ENCODE assay signal across 16 mouse cellular contexts in the genomic region with DNA sequence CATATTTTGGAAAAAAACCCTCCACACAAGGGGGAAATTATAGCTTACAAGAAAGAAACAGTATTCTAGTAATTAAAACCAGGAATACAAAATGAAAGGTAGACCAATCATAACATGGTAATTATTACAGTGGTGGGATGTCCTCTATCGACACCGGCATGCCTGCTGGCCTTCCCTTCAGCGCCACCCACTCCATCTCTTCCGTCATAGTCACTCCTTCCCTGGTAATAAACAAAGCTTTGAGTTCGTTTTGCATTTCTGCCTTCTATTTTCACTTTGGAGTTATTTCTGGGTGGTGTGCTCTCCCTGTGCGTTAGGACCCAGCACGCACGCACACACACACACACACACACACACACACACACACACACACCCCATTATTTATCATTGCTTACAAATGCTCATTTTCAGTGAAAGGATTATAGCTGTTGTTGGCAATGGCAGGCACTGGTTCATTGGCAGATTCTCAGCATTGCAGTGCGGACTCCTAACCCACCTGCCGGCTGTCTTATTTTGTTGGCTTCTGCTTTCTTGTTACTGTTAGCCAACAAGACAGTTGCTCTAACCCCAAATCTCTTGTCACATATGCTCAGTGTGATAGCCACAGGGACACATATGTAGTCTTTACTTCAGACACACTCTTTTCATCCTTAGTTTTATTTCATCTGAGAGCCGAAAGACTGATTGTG. TPM values are rescaled to one million over a fixed set of nuclear protein-coding genes. Genes with fewer than 3 reads are reported as not detected.
DNase-seq lines count a peak whose midpoint lies in the region; ATAC-seq lines count a peak whose summit lies in the region.
"Had no signal": no experiment of that assay in that cellular context is flagged by ENCODE, and none has a peak within 500 bp of the region (broad histone marks: within the 10 kb centered on the region; RNA-seq: fewer than 3 reads in every experiment).

No protein-coding gene starts in this region.

- no peaks in the 10 kb centered on the region for H3K9me3 ChIP-seq in hindbrain, embryonic 16.5 days (ENCODE audit: control insufficient read depth, low read length)
- no peaks in the 10 kb centered on the region for H3K9me3 ChIP-seq in hindbrain, embryonic 10.5 days
- H3K9me3 ChIP-seq: heart, embryonic 15.5 days; hindbrain, embryonic 15.5 days; limb, embryonic 10.5 days; liver, embryonic 15.5 days had no signal

- no peak overlapping the region for H3K4me3 ChIP-seq in hindbrain, embryonic 16.5 days (ENCODE audit: low read length)
- no peak overlapping the region for H3K4me3 ChIP-seq in hindbrain, embryonic 10.5 days
- H3K4me3 ChIP-seq: erythroblast, embryonic 14.5 days; heart, embryonic 15.5 days; hindbrain, embryonic 15.5 days; limb, embryonic 10.5 days; liver, embryonic 15.5 days had no signal

- no peak overlapping the region for H3K27ac ChIP-seq in hindbrain, embryonic 16.5 days (ENCODE audit: low read depth, low read length)
- H3K27ac ChIP-seq in hindbrain, embryonic 10.5 days: no peak overlapping the region
- H3K27ac ChIP-seq: heart, embryonic 15.5 days; hindbrain, embryonic 15.5 days; kidney, postnatal 0 days; limb, embryonic 10.5 days; liver, embryonic 15.5 days had no signal

- no peak overlapping the region for H3K4me2 ChIP-seq in hindbrain, embryonic 16.5 days (ENCODE audit: low read length)
- H3K4me2 ChIP-seq: heart, embryonic 15.5 days; hindbrain, embryonic 15.5 days; liver, embryonic 15.5 days had no signal

- no peak for DNase-seq in hindbrain, embryonic 10.5 days (ENCODE audit: low spot score)
- DNase-seq in brain, adult 2 months (ENCODE audit: low read depth, low spot score): peak; percentile 77
- DNase-seq in cerebellum, adult 9-10 months: peak; percentile 66
- DNase-seq in layer of hippocampus, adult 9-10 months (ENCODE audit: low spot score): peak; percentile 8
- no peak for DNase-seq in lung, postnatal 25 days (ENCODE audit: low spot score)
- DNase-seq in thymus, adult 18-20 months: no peak
- DNase-seq in heart, postnatal 4 days: no peak
- DNase-seq: gastrocnemius, postnatal 36 days had no signal

- H3K36me3 ChIP-seq in hindbrain, embryonic 16.5 days (ENCODE audit: control insufficient read depth, insufficient read depth, low read length): no peaks in the 10 kb centered on the region
- no peaks in the 10 kb centered on the region for H3K36me3 ChIP-seq in hindbrain, embryonic 10.5 days
- H3K36me3 ChIP-seq: heart, embryonic 15.5 days; hindbrain, embryonic 15.5 days; limb, embryonic 10.5 days; liver, embryonic 15.5 days had no signal

- peak; percentile 45; the same call in 1 of the 2 replicates for ATAC-seq in hindbrain, embryonic 16.5 days
- ATAC-seq: activated CD4-positive, CD25-positive, alpha-beta regulatory T cell, adult 4 months had no signal

- 70% methylated on average over 11 of the region's 11 CpGs for WGBS in hindbrain, embryonic 16.5 days
- 90% methylated on average over 11 of the region's 11 CpGs for WGBS in hindbrain, embryonic 10.5 days

- no peaks in the 10 kb centered on the region for H3K4me1 ChIP-seq in hindbrain, embryonic 16.5 days (ENCODE audit: control insufficient read depth, insufficient read depth, low read depth, low read length)
- H3K4me1 ChIP-seq in hindbrain, embryonic 10.5 days (replicated peaks): 0 out of 2 replicates have a peak, but pooled peaks cover 7% of the 10 kb centered on the region
- H3K4me1 ChIP-seq: hindbrain, embryonic 15.5 days; limb, embryonic 10.5 days; liver, embryonic 15.5 days had no signal

- no peak overlapping the region for H3K9ac ChIP-seq in hindbrain, embryonic 16.5 days (ENCODE audit: low read depth, low read length)
- H3K9ac ChIP-seq: heart, embryonic 15.5 days; hindbrain, embryonic 15.5 days; liver, embryonic 15.5 days had no signal

- no peaks in the 10 kb centered on the region for H3K27me3 ChIP-seq in hindbrain, embryonic 16.5 days (replicated peaks; ENCODE audit: control insufficient read depth, insufficient read depth, low read length)
- no peaks in the 10 kb centered on the region for H3K27me3 ChIP-seq in hindbrain, embryonic 10.5 days (ENCODE audit: insufficient read depth, poor library complexity, severe bottlenecking)
- H3K27me3 ChIP-seq: heart, embryonic 15.5 days; hindbrain, embryonic 15.5 days; liver, embryonic 15.5 days had no signal

RNA-seq across cellular contexts. Expression of gene Tspan5, which starts 29.4 kb away (rescaled TPM):
- 86.9 and 93.7 TPM in 2 replicates for polyA plus RNA-seq in hindbrain, embryonic 16.5 days (2015; fragmentation: Nextera tagmentation; extraction: Ambion mirVana)
- 33.0 and 46.4 TPM in 2 replicates for polyA plus RNA-seq in hindbrain, embryonic 10.5 days (2016; fragmentation: Nextera tagmentation; extraction: Ambion mirVana)
- 10 to 100 TPM; 11.5 to 11.6 TPM for total RNA-seq in heart, postnatal 4 days (2021)

Comparison
In these comparisons a context has a peak if more than half of its experiments do, and no peak if none do; other contexts are left out.
1. DNase-seq: peak in brain, adult 2 months (single experiment), cerebellum, adult 9-10 months (single experiment) and layer of hippocampus, adult 9-10 months (single experiment); none in hindbrain, embryonic 10.5 days (single experiment), lung, postnatal 25 days (single experiment), thymus, adult 18-20 months (0 of 2) and heart, postnatal 4 days (single experiment).